Mouse (Mus musculus): ENCODE measurements at regions not wholly inside any gene's neighbourhood (a gene's known extent, or its start where the extent isn't known, plus 50 kb on each side); places are given as distances from the start of the nearest gene placed in this dataset.

GRCm38 (mm10) chr10:95773425-95773980 lies 69.2 kb downstream of the Gm33543 start:
- TF ChIP-seq CTCF (conservative IDR thresholded peaks at IDR 0.05; ENCODE audit: low read length) (no peak), POU5F1 (IDR thresholded peaks at IDR 0.05; ENCODE audit: borderline replicate concordance, low read length) (no peak), NANOG (IDR thresholded peaks at IDR 0.05; ENCODE audit: borderline replicate concordance, low read length) (no peak)
- no peak overlapping the region for H3K4me3 ChIP-seq (replicated peaks; ENCODE audit: low read length)
- H3K9me3 ChIP-seq (ENCODE audit: low read length), result peaks cover 6% of the 10 kb centered on the region
- H3K27me3 ChIP-seq (ENCODE audit: insufficient read depth, low read length), result no peaks in the 10 kb centered on the region
- H3K36me3 ChIP-seq (ENCODE audit: insufficient read depth, low read length), result no peaks in the 10 kb centered on the region
- H3K4me1 ChIP-seq (replicated peaks; ENCODE audit: low read depth, low read length), result peaks cover 13% of the 10 kb centered on the region

- TF ChIP-seq POU5F1 (IDR thresholded peaks at IDR 0.05; ENCODE audit: borderline replicate concordance, low read length) (no peak), CTCF (conservative IDR thresholded peaks at IDR 0.05; ENCODE audit: low read length) (no peak), NANOG (IDR thresholded peaks at IDR 0.05; ENCODE audit: borderline replicate concordance, low read length) (no peak)
- no peaks in the 10 kb centered on the region for H3K36me3 ChIP-seq (ENCODE audit: insufficient read depth, low read length)
- H3K9me3 ChIP-seq (ENCODE audit: low read length), result peaks cover 6% of the 10 kb centered on the region
- no peaks in the 10 kb centered on the region for H3K27me3 ChIP-seq (ENCODE audit: insufficient read depth, low read length)
- H3K4me1 ChIP-seq (replicated peaks; ENCODE audit: low read depth, low read length), result peaks cover 13% of the 10 kb centered on the region
- H3K4me3 ChIP-seq (replicated peaks; ENCODE audit: low read length), result no peak overlapping the region
These were observed 69.8 kb downstream of the Gm33543 start for GRCm38 (mm10) chr10:95772811-95773424.

DNA sequence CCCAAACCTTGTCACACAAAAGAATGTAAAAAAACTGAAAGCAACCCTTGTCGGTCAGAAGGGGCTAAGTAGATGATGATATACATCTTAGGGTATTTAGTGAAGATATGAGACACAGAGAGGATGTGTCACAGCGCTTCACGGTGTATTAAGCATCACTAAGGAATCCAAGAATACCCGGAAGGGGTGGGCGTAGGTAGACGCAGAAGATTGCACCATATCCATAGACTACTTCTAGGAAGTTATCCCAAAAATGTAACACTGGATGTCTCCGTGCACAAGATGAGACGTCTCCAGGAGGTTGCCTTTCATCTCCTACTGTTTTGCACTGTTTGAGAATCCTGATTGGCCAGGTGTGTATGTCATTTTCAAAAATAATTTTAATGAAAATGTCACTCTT lies 73.8 kb downstream of the Gm33543 start:
- H3K27me3 ChIP-seq (ENCODE audit: insufficient read depth, low read length), result no peaks in the 10 kb centered on the region; the same call in 1 of the 2 replicates
- no peak overlapping the region for H3K4me3 ChIP-seq (replicated peaks; ENCODE audit: low read length)
- no peaks in the 10 kb centered on the region for H3K36me3 ChIP-seq (ENCODE audit: insufficient read depth, low read length)
- H3K4me1 ChIP-seq (replicated peaks; ENCODE audit: low read depth, low read length), result peaks cover 31% of the 10 kb centered on the region
- TF ChIP-seq NANOG (IDR thresholded peaks at IDR 0.05; ENCODE audit: borderline replicate concordance, low read length), result no peak
- TF ChIP-seq POU5F1 (IDR thresholded peaks at IDR 0.05; ENCODE audit: borderline replicate concordance, low read length), result no peak
- no peak for TF ChIP-seq CTCF (conservative IDR thresholded peaks at IDR 0.05; ENCODE audit: low read length)
- H3K9me3 ChIP-seq (ENCODE audit: low read length), result peaks cover 6% of the 10 kb centered on the region

DNA sequence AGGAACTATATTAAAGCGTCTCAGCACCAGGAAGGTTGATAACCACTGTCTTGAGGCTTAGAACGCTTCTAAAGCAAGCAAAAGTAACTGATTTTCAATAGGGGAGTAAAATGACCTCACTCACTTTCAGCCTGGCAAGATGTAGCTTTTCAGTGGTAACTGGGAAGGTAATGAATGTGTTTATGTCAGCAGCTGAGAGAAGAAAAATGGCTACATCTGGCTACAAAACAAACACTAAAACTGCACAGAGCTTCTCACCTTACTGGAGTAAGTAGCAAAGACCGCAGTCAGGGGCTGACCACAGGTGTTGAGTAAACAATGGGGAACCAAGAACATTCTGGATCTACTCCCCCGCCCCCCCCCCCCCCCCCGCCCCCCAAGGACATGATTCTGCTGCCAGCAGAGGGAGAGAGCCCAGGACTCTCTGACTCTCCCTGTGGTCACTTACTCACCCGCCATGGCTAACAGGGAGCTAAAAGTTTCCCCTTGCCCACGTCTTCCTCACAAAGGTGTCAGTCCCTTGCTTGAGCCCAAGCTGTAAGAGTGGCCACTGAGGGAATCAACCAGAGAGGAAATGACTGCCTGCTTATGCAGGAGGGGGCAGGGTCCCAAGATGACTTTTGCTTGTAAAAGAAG lies 75.1 kb downstream of the Gm33543 start:
- H3K9me3 ChIP-seq (ENCODE audit: low read length), result peaks cover 6% of the 10 kb centered on the region

GRCm38 (mm10) chr10:95764129-95764528 lies 78.6 kb downstream of the Gm33543 start:
- Histone ChIP-seq H3K27me3 (ENCODE audit: insufficient read depth, low read length) (no peaks in the 10 kb centered on the region; the same call in 1 of the 2 replicates), H3K36me3 (ENCODE audit: insufficient read depth, low read length) (no peaks in the 10 kb centered on the region), H3K4me3 (replicated peaks; ENCODE audit: low read length) (no peak overlapping the region), H3K9me3 (ENCODE audit: low read length) (peaks cover 13% of the 10 kb centered on the region), H3K4me1 (replicated peaks; ENCODE audit: low read depth, low read length) (peaks cover 38% of the 10 kb centered on the region)
- TF ChIP-seq POU5F1 (IDR thresholded peaks at IDR 0.05; ENCODE audit: borderline replicate concordance, low read length) (no peak), CTCF (conservative IDR thresholded peaks at IDR 0.05; ENCODE audit: low read length) (no peak), NANOG (IDR thresholded peaks at IDR 0.05; ENCODE audit: borderline replicate concordance, low read length) (no peak)

More for the DNA sequence above, 75.1 kb downstream of the Gm33543 start:
- H3K27me3 ChIP-seq (ENCODE audit: insufficient read depth, low read length), result no peaks in the 10 kb centered on the region; the same call in 1 of the 2 replicates
- no peaks in the 10 kb centered on the region for H3K36me3 ChIP-seq (ENCODE audit: insufficient read depth, low read length)
- TF ChIP-seq POU5F1 (IDR thresholded peaks at IDR 0.05; ENCODE audit: borderline replicate concordance, low read length) (no peak), CTCF (conservative IDR thresholded peaks at IDR 0.05; ENCODE audit: low read length) (no peak), NANOG (IDR thresholded peaks at IDR 0.05; ENCODE audit: borderline replicate concordance, low read length) (no peak)
- H3K4me3 ChIP-seq (replicated peaks; ENCODE audit: low read length), result no peak overlapping the region
- peaks cover 32% of the 10 kb centered on the region for H3K4me1 ChIP-seq (replicated peaks; ENCODE audit: low read depth, low read length)

DNA sequence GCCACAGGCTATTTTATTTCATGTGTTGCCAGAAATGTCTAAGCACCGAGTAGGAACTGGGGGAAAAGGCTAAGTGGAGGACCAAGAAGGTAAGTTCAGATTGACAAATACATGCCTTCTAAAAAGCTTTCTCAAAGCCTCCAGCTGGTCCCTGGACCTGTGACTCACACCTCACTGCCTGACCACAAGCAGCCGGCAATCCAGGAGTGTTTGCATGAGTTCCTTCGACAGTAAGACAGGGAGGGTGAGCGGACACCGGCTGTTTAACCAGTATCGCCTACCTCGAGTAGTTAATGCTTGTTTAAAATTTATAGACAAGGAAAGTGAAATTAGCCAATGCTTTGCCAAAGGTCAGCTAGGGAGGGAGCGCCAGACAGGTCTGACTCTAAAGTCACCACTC lies 80.1 kb downstream of the Gm33543 start:
- Histone ChIP-seq H3K36me3 (ENCODE audit: insufficient read depth, low read length) (no peaks in the 10 kb centered on the region), H3K9me3 (ENCODE audit: low read length) (peaks cover 13% of the 10 kb centered on the region), H3K4me3 (replicated peaks; ENCODE audit: low read length) (no peak overlapping the region), H3K27me3 (ENCODE audit: insufficient read depth, low read length) (no peaks in the 10 kb centered on the region; the same call in 1 of the 2 replicates), H3K4me1 (replicated peaks; ENCODE audit: low read depth, low read length) (peaks cover 38% of the 10 kb centered on the region)
- TF ChIP-seq POU5F1 (IDR thresholded peaks at IDR 0.05; ENCODE audit: borderline replicate concordance, low read length), result no peak
- TF ChIP-seq NANOG (IDR thresholded peaks at IDR 0.05; ENCODE audit: borderline replicate concordance, low read length), result no peak
- TF ChIP-seq CTCF (conservative IDR thresholded peaks at IDR 0.05; ENCODE audit: low read length), result no peak

- H3K9me3 ChIP-seq (ENCODE audit: low read length), result peaks cover 13% of the 10 kb centered on the region
- peaks cover 38% of the 10 kb centered on the region for H3K4me1 ChIP-seq (replicated peaks; ENCODE audit: low read depth, low read length)
- H3K36me3 ChIP-seq (ENCODE audit: insufficient read depth, low read length), result no peaks in the 10 kb centered on the region
- H3K27me3 ChIP-seq (ENCODE audit: insufficient read depth, low read length), result no peaks in the 10 kb centered on the region; the same call in 1 of the 2 replicates
- no peak overlapping the region for H3K4me3 ChIP-seq (replicated peaks; ENCODE audit: low read length)
- peak; percentile 47; the same call in 1 of the 2 replicates for TF ChIP-seq POU5F1 (IDR thresholded peaks at IDR 0.05; ENCODE audit: borderline replicate concordance, low read length)
- no peak for TF ChIP-seq CTCF (conservative IDR thresholded peaks at IDR 0.05; ENCODE audit: low read length)
These were observed 80.8 kb downstream of the Gm33543 start for GRCm38 (mm10) chr10:95761969-95762368.

- Histone ChIP-seq H3K27me3 (ENCODE audit: insufficient read depth, low read length) (no peaks in the 10 kb centered on the region), H3K9me3 (ENCODE audit: low read length) (peaks cover 13% of the 10 kb centered on the region), H3K4me1 (replicated peaks; ENCODE audit: low read depth, low read length) (peaks cover 25% of the 10 kb centered on the region), H3K4me3 (replicated peaks; ENCODE audit: low read length) (no peak overlapping the region), H3K36me3 (ENCODE audit: insufficient read depth, low read length) (no peaks in the 10 kb centered on the region)
- TF ChIP-seq NANOG (IDR thresholded peaks at IDR 0.05; ENCODE audit: borderline replicate concordance, low read length), result no peak
- TF ChIP-seq POU5F1 (IDR thresholded peaks at IDR 0.05; ENCODE audit: borderline replicate concordance, low read length), result no peak
These were observed 82.4 kb downstream of the Gm33543 start for GRCm38 (mm10) chr10:95760121-95760870.
